Mouse (Mus musculus) forebrain, embryonic 12.5 days (tissue): ENCODE data around the gene Ascc3. TPM values are rescaled to one million over a fixed set of nuclear protein-coding genes. Genes with fewer than 3 reads are reported as not detected.

Source experiments
- ATAC-seq: fragments of 200-750 bp; cut with Nextera tagmentation; 2 replicates; pipeline ENCODE4 v1.8.0; 2017; ENCODE audit warnings: moderate TSS enrichment; ENCODE audit not compliant: low FRiP score
- H3K27ac ChIP-seq: fragments of 300-500 bp; sonication (generic); 2 replicates; pipeline ENCODE4 v1.5.1; 2016; ENCODE audit warnings: mild to moderate bottlenecking
- H3K27me3 ChIP-seq: fragments of 300-500 bp; sonication (generic); 2 replicates; pipeline ENCODE4 v1.6.1; 2016; ENCODE audit warnings: mild to moderate bottlenecking
- H3K36me3 ChIP-seq: fragments of 300-500 bp; sonication (generic); replicated peaks from 2 replicates; pipeline ENCODE4 v1.6.1; 2016; ENCODE audit warnings: mild to moderate bottlenecking
- H3K4me1 ChIP-seq: fragments of 300-500 bp; sonication (generic); 2 replicates; pipeline ENCODE4 v1.6.1; 2016
- H3K4me2 ChIP-seq: fragments of 300-500 bp; sonication (generic); 2 replicates; pipeline ENCODE4 v1.6.1; 2016; ENCODE audit warnings: mild to moderate bottlenecking, moderate library complexity
- H3K4me3 ChIP-seq: fragments of 300-500 bp; sonication (generic); replicated peaks from 2 replicates; pipeline ENCODE4 v1.5.1; 2016; ENCODE audit warnings: mild to moderate bottlenecking
- H3K9ac ChIP-seq: fragments of 300-500 bp; sonication (generic); 2 replicates; pipeline ENCODE4 v1.6.1; 2016; ENCODE audit warnings: mild to moderate bottlenecking
- H3K9me3 ChIP-seq: fragments of 300-500 bp; sonication (generic); 2 replicates; pipeline ENCODE4 v1.6.1; 2016
- WGBS: fragments of 180-500 bp; shearing (Covaris S2); methylation state at CpG from one replicate; pipeline ENCODE4 v1.1.7; 2016; 5-methylcytosine and 5-hydroxymethylcytosine counted together
- polyA plus RNA-seq: library from polyadenylated mRNA; unstranded; fragments of >200 nt; fragmentation: Nextera tagmentation; extraction: Ambion mirVana; gene quantifications from 2 replicates; pipeline ENCODE4 v1.2.1, GENCODE M21; 2016

Gene Ascc3
- polyA plus RNA-seq, 1 experiment from 2014 or later = 23.5 TPM

DNA sequence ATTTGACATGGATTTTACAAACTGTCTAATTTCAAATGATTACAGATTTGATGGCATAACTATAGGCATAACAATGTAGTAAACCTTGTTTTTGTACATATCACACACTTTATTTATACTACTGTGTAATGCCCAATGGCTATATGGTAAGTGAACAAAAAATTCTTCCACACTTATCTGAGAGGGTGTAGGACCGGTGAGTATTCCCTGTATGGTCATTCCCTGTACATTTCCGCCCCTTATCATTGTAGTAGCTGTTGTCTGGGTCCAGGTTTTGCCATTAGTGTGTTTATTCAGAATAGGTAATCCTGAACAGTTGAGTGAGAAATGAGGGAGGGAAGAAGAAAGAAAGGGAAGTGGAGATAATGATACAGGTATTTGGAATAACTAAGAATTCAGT, 306.2 kb downstream of the Ascc3 start:
- Histone ChIP-seq H3K36me3 (no peaks in the 10 kb centered on the region), H3K9ac (no peak overlapping the region), H3K4me1 (peaks cover 31% of the 10 kb centered on the region), H3K9me3 (no peaks in the 10 kb centered on the region), H3K27ac (no peak overlapping the region), H3K27me3 (peaks cover 80% of the 10 kb centered on the region), H3K4me2 (no peak overlapping the region), H3K4me3 (no peak overlapping the region)
- 12% methylated on average over 2 of the region's 2 CpGs for WGBS
- ATAC-seq = no peak

DNA sequence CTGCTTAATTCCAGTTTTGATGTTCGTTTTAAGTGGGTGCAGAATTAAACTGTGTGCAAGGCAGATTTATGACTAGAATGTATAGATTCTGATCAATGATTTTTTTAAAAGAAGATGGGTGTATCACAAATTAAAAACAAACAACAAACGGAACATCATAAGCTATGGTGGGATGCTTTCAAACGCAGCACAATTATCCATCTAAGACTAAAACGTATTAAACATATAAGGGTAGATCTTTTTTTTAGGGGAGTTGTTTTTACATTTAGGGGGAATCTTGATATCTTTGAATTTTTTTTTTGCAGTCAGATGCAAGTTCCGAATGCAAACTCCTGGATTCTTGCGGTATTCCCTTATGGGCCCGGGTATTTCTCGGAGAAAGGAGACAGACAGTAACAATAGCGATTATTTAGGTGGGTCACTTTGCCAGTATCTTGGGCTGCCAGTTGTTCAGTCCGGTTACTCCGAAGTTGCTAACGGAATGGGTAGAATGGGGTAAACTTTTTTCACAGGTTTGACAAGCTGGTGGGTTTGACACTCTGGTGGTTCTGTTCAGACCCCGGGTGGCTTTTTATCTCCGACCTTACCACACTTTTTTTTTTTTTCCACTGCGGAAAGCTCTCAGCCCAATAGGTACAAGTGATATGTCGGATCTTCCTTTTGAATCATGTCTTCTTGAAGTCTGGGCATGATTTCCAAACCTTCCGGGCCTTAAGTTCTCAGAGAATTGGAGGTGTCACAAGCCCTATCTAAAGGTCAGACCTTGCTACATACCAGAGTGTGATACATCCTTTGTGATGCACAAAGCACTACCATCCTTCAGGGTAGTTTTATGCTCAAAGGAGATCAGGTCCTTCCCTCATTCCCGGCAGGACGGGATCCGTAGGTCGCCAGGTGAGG, 307.6 kb downstream of the Ascc3 start:
- H3K4me3 ChIP-seq = peak overlapping the region; percentile 26
- H3K27ac ChIP-seq = no peak overlapping the region; the same call in 1 of the 2 replicates
- peaks cover 79% of the 10 kb centered on the region for H3K27me3 ChIP-seq
- no peaks in the 10 kb centered on the region for H3K9me3 ChIP-seq
- peak overlapping the region; percentile 45 for H3K4me2 ChIP-seq
- no peak for ATAC-seq
- WGBS = 2% methylated on average over 21 of the region's 21 CpGs
- H3K36me3 ChIP-seq = no peaks in the 10 kb centered on the region
- H3K9ac ChIP-seq = no peak overlapping the region; the same call in 1 of the 2 replicates
- peaks cover 36% of the 10 kb centered on the region for H3K4me1 ChIP-seq
